Mouse (Mus musculus) embryonic fibroblast, embryonic 13.5 days (primary cell): Measurements from ENCODE around the gene Polr1d. TPM values are rescaled to one million over a fixed set of nuclear protein-coding genes. Genes with fewer than 3 reads are reported as not detected.

Experiments
- H3K27ac ChIP-seq: 2 replicates; pipeline ENCODE4 v1.5.1; 2012; ENCODE audit warnings: low read length, control low read depth, inconsistent platforms; ENCODE audit not compliant: insufficient read depth
- H3K4me1 ChIP-seq: 2 replicates; pipeline ENCODE4 v1.6.1; 2011; ENCODE audit warnings: low read length; ENCODE audit not compliant: control insufficient read depth, insufficient read depth
- H3K4me3 ChIP-seq: 2 replicates; pipeline ENCODE4 v1.5.1; 2011; ENCODE audit warnings: mild to moderate bottlenecking, control low read depth, low read length; ENCODE audit not compliant: insufficient read depth
- CTCF ChIP-seq: IDR thresholded peaks from 2 replicates; pipeline ENCODE4 v1.5.1; 2011; ENCODE audit warnings: mild to moderate bottlenecking, control low read depth, low read length, moderate library complexity, borderline replicate concordance; ENCODE audit not compliant: insufficient read depth
- POLR2A ChIP-seq: IDR thresholded peaks from 2 replicates; pipeline ENCODE4 v1.6.1; 2011; ENCODE audit warnings: low read depth, mild to moderate bottlenecking, control low read depth, low read length, moderate library complexity
- polyA plus RNA-seq: library from polyadenylated mRNA; stranded (reverse); fragments of >200 nt; gene quantifications from 2 replicates; pipeline ENCODE4 v1.2.4, GENCODE M21; 2011; ENCODE audit warnings: low read depth; ENCODE audit not compliant: missing spikeins, insufficient read length

Polr1d gene
- polyA plus RNA-seq, 1 experiment, result 119 TPM

DNA sequence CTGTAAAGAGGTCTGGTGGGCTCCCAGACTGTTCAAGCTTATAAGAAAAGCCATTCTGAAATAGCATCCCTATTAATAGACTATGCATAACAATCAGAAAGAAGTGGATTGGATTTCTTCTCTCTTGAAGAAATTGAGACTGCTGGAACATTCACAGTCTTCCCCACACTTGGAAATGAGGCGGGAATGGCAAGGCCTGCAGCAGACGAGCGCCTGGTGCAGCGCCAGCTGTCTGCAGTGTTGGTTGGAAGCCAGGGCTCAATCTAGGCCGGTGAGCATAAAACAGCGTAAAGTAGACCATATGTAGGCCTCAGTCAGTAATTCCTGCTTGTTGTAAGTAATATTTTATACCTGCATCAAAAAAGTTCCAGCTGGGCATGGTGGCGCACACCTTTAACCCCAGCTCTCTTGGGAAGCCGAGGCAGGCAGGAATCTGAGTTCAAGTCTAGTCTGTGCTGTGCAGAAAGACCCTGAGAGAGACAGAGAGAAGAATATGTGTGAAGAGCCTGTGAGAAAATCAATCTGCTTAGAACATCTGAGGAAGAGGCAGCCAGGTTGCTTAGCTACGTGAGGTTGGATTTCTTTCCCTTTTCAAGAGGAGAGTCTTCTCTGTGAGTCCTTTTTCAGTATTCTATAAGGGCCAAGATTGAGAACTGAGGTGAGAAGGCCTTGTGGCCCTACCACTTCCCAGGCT is 8.5 kb downstream of the Polr1d start:
- no peak overlapping the region for H3K4me3 ChIP-seq
- no peak overlapping the region for H3K27ac ChIP-seq
- no peaks in the 10 kb centered on the region; the same call in 1 of the 2 replicates for H3K4me1 ChIP-seq
- no peak for TF ChIP-seq POLR2A
- no peak for TF ChIP-seq CTCF

DNA sequence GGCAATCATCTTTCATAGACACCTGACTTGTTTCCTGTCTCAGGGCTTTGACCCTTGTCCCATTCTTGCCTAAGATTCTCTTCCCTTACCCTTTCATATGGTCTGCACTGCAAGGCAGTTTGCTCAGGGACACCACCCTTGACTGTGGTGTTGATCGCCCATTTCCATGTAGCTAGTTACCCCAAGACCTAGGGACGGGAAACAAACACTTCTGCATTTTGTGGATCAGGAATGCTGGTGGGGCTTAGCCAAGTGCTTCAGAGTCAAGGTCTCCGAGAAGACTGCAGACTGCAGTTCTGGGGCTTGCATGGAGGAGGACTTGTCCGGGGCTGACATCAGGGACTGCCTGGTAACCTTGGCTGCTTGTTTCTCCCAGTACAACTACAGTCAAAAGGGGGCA is 10.0 kb downstream of the Polr1d start:
- H3K4me3 ChIP-seq, result no peak overlapping the region

DNA sequence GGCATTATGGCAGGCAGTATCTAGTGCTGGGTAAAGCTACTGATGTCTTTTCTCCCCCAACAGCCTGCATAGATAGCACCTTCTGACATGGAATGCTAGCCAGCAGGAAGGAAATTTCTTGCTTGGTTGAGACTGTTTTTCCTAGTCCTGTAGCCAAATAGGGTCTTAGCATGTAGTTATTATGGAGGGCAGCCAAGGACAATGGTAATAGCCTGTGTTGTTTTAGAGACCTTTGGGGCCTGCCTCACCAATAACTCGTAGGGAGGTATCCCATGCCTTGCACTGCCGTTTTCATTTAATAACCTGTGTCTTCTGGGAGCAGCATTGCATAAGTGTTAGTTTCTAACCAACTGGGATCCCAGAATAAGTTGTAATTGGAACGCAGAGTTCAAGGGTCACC is 13.0 kb downstream of the Polr1d start:
- Histone ChIP-seq H3K27ac (no peak overlapping the region), H3K4me3 (no peak overlapping the region)
- TF ChIP-seq POLR2A (no peak), CTCF (no peak)

More for the DNA sequence above, 10.0 kb downstream of the Polr1d start:
- no peaks in the 10 kb centered on the region for H3K4me1 ChIP-seq
- TF ChIP-seq POLR2A, result no peak
- no peak for TF ChIP-seq CTCF
- H3K27ac ChIP-seq, result no peak overlapping the region

DNA sequence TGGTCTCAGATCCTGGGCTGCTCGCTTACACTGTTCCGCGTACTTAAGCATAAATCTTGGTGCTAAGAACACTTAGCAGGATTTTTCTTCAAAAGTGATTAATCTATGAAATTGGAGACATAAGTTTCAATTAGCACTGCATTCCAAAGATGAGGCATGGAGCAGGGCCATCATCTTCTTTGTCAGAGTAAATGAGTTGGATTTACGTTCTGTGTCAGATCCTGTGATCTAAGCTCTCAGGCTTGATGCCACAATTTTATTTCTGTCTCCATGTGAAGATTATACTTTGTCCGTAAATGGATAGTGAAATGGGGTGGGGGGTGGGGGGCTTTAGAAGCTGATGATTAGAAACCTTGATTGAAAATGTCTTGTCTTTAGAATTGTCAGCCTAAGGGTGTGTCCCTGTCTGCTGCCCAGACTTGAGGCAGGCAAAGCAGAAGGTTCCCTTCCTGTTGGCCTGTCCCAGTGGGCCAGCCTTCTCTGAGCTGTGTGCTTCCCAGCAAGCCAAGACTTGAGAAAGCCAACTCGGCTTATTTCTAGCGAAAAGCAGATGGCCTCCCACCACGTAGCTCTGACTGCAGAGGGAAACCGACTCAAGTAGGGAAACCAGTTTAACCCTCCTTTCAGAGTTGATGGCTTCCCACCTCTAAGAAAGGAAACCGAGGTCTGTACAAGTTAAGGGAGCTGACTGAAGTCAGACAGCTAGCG is 13.6 kb downstream of the Polr1d start:
- Histone ChIP-seq H3K4me3 (no peak overlapping the region), H3K4me1 (no peaks in the 10 kb centered on the region), H3K27ac (no peak overlapping the region)
- TF ChIP-seq CTCF (no peak), POLR2A (no peak)

More for the DNA sequence above, 13.0 kb downstream of the Polr1d start:
- H3K4me1 ChIP-seq, result no peaks in the 10 kb centered on the region

DNA sequence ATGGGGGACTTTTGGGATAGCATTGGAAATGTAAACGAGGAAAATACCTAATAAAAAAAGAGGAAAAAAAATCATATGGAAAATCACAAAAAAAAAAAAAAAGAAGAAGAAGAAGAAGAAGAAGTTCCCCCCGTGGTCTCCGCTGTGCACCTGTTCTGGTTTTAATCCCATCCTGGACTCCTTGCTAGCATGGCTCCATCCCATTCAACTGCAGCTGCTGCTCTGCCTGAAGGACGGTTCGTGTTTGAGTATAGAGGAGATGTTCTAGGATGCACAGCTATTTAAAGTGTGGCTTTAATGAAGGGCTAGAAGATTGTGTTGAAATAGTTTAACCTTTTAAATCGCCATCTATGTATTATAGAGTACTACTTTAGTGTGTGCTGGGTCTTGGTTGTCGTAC is 15.6 kb downstream of the Polr1d start:
- TF ChIP-seq POLR2A (no peak), CTCF (no peak)
- no peak overlapping the region for H3K4me3 ChIP-seq
- H3K27ac ChIP-seq, result no peak overlapping the region
- no peaks in the 10 kb centered on the region for H3K4me1 ChIP-seq

DNA sequence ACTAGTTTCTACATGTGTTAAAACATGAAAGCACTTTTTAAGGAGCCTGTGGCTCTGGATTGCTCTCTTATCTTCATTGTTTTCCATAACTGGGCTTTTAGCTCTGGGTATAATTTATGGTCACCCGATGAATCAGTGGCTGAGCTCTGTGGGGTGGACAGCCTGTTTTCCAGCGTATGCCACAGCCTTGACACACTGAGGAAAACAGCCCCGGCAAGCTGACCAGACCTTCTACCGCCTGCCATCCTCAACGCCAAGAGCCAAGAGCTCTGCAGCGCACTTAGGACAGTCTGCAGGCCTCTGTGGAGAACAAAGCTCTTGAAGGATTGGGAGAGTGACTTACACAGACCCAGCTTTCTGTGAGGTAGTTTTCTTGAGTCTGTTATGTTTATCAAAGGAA is 17.4 kb downstream of the Polr1d start:
- H3K4me3 ChIP-seq, result no peak overlapping the region
- H3K27ac ChIP-seq, result no peak overlapping the region
- TF ChIP-seq POLR2A (no peak), CTCF (no peak)
- no peaks in the 10 kb centered on the region for H3K4me1 ChIP-seq

DNA sequence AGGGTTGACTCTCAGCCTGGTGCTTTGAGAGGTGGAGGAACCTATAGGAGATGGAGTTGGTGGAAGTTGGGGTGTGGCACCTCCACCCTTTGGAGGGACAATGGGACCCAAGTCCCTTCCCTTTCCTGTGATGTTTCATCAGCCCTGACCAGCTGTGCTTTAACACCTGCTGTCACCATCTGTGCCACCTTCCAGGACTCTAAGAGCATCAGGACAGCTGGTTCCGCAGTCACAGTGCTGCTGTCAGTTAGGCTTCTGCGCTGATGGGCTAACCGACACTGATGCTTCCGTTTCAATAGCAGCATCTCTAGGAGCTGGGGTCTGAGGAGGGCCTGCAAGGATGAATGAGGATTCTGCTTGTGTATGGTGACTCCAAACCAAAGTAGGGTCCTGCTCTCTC is 19.7 kb downstream of the Polr1d start:
- no peak for TF ChIP-seq CTCF
- no peak for TF ChIP-seq POLR2A
- H3K27ac ChIP-seq, result no peak overlapping the region
- no peak overlapping the region for H3K4me3 ChIP-seq
- H3K4me1 ChIP-seq, result no peaks in the 10 kb centered on the region

DNA sequence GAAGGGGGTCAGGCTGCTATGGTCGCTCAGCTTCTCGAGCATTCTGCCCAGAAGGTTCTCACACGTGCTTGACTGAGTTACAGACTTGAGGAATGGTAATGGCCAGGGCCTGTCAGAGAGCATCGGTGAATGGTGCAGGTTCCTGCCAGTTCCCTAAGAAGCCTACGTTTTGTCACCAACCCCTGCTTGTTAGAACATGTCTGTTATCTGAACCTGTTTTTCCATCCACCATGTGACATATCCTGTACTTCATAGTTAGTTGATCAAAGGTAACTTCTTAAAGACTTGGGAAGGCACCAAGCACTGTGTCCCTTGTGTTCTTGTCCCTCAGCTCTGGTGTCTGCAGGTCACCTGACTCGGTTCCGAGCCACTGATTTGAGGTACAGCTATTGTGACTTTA is 21.8 kb downstream of the Polr1d start:
- TF ChIP-seq POLR2A (no peak), CTCF (no peak)
- Histone ChIP-seq H3K4me1 (no peaks in the 10 kb centered on the region), H3K27ac (no peak overlapping the region), H3K4me3 (no peak overlapping the region)

DNA sequence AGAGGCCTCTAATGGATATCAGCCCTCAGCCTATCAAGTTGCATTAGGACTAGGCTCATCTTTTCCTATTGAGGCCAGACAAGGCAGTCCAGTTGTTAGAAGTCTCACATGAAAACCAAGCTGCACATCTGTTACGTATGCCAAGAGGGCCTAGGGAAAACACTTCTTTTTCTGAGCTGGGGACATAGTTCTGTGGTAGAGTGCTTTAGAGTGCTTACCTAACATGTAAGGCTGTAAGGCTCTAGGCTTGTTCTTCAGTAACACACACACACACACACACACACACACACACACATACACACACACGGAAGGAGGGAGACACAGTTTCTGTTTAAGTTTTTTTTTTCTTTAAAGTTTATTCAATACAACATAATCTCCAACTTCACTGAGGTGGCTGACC is 23.3 kb downstream of the Polr1d start:
- Histone ChIP-seq H3K4me1 (no peaks in the 10 kb centered on the region), H3K4me3 (no peak overlapping the region), H3K27ac (no peak overlapping the region)
- TF ChIP-seq POLR2A (no peak), CTCF (no peak)

DNA sequence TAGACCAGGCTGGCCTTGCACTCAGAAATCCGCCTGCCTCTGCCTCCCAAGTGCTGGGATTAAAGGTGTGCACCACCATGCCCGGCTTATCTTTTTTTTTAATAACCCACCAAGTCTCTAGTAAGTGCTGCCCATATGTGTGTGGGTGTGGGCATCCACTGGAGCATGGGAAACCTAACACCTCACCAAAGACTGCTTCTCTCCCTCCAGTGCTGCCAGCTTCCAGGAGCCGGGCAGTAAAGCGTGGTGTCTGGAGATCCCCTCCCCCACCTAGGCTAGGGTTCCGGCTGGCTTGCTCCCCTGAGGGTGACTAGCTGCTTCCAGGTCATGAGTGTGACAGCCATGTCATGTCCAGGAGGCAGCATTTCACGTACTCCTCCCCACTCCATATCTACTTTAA is 25.4 kb downstream of the Polr1d start:
- Histone ChIP-seq H3K27ac (no peak overlapping the region), H3K4me1 (no peaks in the 10 kb centered on the region), H3K4me3 (no peak overlapping the region)
- TF ChIP-seq CTCF, result no peak
- TF ChIP-seq POLR2A, result no peak

DNA sequence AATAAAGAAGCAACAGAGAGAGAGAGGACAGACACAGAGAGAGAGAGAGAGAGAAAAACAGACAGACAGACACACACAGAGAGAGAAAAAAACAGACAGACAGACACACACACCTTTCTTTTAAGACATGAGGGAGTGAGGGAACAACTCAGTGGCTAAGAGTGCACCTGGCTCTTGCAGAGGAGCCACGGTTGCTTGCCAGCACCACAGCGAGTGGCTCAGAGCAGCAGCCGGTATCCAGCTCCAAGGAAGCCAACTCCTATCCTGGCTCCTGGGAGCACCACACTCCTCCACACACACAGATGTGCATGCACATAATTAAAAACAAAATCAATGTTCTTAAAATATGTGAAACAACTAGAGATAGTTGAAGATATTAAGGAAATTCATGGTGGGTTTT is 30.4 kb downstream of the Polr1d start:
- H3K27ac ChIP-seq, result no peak overlapping the region
- H3K4me1 ChIP-seq, result no peaks in the 10 kb centered on the region
- no peak overlapping the region for H3K4me3 ChIP-seq
- TF ChIP-seq POLR2A, result no peak
- TF ChIP-seq CTCF, result no peak
